Mouse (Mus musculus) A20 (cell line): ENCODE results near the gene Hunk.

Source experiments
- DNase-seq: peaks from one replicate; pipeline ENCODE4 v3.0.0-alpha.2; 2011; ENCODE audit warnings: low read depth, low spot score

Hunk gene

DNA sequence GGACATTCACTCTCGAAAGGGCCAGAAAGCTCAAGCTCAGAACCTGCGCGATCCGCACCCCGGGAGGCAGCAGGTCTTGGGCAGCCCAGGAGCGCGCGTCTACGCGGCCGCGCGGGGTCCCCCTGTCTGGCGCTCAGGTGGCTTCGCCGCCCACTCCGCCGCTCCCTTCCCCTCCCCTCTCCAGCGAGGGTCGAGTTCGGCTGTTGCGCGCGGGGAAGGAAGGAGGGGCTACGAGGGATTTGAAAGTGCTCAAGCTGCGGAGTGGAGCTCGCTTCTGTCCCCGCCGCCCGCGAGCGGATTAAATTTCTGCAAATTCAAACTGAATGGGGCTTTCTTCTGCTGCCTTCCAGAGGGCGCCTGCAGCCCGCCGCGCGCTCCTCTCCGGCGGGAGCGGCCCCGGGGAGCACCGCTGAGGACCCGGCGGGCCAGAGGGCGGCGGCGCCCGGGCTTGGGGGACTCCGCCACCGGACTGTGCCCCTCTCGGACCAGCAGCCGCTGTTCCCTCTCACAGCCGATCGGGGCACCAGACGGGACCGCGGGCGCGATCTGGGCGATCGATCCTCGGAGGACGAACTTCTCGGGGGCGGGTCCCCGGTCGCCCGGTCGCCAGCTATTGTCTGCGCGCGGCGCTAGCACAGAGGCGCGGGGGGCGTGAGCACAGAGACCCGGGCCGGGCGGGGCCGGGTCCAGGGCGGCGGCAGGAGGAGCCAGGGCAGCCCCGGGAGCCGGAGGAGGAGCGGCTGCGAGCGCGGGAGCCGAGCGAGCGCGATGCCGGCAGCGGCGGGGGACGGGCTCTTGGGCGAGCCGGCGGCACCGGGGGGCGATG lies at the start of gene Hunk:
Hunk (plus strand) TSS at position 326 of the 826 bp plus-strand sequence.
- DNase-seq = no peak

DNA sequence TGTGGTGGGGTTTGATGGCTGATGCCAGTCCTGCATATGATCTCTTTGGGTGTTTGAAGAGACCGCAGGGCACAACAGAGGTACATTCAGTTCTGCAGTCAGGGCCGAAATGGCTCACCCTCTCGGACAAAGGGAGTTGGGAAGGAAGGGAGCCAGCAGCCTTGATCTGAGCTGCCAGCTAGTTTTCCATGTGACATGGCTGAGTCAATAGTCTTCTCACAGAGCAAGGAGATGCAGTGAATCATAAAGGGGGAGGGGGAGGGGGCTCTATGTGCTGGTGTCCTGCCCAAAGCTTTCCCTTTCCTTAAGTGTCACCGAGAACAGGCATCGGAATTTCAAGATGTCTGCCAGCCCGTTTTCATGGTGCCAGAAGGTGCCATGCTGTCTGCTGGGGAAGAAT lies 46.8 kb upstream of the Hunk start:
- DNase-seq = no peak

DNA sequence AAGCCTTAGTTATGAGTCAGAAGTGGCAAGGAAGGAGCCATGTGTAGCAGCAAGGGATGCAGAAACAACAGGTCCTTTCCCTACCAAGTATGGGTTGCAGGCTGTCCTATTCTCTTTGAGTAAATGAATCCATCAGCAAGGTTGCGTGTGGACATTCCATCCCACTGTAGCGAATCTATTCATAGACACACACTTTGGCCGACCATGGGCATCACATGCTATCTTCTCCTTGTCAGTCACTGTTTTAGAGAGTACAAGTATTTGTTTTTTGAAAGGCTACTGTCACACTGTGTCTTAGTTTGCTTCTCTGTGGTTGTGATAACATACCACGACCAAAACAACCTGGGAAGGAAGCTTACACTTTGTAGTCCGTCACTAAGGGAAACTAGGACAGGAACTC lies 44.7 kb upstream of the Hunk start:
- no peak for DNase-seq

DNA sequence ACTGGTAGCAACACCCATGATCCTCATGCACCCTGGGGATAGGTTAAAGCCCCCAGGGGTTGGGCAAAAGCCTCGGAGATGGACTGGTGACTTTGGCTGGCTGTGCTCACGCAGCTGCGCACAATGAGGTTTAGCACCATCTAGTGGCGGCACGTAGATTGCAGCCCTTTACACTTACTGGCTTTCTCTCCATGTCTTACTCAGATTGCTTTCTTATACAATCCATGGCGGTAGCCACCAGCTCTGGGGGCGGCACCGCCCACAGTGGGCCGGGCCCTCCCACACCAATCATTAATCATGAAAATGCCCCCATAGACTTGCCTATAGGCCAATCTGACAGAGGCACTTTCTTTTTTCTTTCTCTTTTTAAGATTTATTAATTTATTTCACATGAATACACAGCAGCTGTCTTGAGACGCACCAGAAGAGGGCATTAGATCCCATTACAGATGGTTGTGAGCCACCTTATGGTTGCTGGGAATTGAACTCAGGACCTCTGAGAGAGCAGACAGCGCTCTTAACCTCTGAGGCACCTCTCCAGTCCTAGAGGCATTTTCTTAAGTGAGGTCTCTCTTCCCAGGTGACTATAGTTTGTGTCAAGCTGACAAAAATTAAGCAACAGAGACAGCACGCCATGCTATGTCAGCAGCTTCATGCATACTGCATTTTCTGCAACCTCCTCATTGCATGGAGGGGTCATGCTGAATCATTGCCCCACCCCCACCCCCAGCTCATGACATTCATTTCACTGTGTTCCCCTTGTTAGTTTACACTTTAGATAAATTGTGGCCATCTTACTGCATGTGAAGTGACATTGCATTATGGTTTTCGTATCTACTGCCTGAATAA lies 35.9 kb upstream of the Hunk start:
- DNase-seq = peak; percentile 67

DNA sequence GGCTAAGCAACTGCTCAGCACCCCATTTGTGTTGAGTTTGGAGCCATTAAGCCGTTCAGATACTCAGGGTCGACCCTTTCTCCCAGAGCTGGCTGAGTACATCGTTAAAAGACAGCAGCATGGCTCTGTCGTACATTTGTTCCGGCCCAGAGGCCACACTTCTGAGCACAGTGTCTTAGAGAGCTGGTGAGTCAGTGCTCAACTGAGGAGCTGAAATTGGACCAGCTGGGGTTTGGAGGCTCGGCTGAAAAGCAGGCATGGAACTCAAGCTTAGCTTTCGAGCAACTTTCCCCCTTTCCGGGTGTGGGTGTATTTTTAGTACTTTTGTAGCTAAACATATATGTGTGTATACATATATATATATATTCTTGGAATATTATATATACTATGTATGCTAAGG lies 34.1 kb upstream of the Hunk start:
- DNase-seq = no peak

DNA sequence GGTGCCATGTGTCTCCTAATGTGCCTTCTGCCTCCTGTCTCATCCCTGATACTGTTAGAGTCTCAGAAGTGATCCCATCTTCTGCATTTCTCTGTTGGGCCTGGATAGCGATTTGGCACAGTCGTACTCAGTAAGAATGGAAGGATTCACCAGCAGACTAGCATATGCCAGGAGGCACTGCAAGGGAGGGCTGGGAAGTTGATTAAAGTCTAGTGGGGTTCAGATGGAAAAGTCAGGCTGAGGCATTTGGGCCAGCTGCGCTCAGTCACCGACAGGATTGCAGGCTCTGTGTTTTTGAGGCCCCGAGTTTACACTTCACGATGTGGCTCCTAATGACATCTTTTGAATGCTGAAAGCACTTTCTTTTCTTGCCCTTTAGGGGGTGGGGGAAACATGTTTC lies 33.1 kb upstream of the Hunk start:
- DNase-seq = no peak

DNA sequence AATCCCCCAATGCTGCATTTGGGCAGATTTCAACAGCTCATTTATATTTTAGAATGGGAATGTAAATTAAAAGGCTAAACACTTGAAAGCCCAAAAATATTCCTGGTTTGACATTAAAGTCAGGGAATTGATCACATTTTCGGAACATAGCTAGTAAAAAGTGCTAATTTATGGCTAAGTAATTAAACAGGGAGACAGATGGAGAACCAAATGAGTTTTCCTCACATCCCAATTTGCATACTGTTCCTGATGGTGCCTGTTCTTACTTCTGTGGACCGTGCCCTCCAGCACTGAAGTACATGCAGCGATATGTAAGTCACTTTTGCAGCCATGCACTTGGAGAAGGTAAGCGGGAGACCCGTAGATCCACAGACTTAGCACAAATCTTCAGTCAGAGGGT lies 32.7 kb upstream of the Hunk start:
- no peak for DNase-seq

DNA sequence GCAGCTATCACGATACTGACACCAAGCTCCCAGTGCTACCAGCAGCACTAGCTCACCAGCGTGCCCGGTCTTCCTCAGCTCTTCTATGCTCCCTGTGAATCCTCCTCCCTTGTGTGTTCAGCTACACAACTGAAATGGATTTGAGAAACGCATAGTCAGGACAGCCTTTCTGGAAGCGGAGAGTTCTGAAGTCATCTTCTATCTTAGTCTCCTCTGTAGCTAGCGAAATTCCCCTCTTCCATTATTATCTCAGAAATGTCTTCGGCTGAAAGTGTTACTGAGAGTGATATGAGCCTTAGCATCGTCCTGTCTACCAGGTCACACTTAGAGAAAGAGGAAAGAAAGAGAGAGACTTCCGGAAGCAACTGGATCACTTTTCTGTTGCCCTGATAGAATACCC lies 26.5 kb upstream of the Hunk start:
- DNase-seq = no peak

DNA sequence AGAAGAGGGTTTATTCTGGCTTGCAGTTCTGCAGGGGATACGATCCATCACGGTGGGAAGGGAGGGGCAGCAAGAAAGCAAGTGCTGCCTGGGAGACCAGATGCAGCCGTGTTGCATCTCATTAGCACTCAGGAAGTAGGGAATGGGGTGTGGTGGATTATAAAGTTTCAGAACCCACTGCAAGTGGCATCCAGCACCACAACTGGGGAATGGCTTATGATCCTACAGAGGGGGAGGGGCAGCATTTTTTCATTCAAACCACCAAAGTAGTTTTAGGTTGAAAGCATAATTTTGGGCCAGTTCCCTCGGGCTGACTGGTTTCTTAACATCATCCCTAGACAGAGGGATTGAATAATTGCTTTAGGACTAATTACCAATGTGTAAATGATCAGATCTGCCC lies 26.1 kb upstream of the Hunk start:
- DNase-seq = no peak

DNA sequence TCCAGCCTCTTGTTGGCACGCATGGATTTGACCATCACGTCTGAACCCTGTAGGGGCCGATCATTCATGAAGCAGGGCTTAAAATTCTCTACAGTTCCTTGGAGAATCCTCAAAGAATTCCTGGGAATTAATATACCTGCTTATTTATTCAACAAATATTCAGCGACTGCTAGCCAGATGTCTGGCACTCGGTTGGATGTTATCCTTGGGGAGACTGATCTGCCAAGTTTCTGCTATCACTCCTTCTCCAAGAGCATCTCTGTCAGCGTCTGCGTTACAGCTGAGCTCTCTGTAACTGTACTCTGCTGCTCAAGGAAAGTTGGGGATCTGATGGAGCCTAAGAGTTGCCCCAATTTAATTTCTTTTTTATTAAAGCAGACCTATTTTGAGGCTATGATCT lies 25.5 kb upstream of the Hunk start:
- DNase-seq = no peak

DNA sequence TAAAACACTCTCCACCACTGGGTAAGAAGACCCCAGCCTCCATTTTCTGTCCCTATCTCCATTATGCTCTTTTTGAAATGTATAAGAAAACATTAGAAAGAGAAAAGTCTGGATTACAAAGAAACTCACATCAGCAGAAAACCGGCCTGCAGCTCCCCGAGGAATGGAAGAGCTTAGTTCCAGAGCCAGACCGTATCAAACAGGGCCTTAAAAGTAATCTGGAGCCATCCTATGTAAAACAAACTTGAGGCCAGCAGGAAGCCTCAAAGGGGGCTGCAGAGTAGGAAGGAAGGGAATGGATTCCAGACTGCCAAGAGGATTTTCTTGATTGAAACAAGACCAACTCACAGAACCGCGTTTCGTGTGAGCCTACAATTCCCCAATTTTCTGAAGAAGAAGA lies 22.9 kb upstream of the Hunk start:
- no peak for DNase-seq

DNA sequence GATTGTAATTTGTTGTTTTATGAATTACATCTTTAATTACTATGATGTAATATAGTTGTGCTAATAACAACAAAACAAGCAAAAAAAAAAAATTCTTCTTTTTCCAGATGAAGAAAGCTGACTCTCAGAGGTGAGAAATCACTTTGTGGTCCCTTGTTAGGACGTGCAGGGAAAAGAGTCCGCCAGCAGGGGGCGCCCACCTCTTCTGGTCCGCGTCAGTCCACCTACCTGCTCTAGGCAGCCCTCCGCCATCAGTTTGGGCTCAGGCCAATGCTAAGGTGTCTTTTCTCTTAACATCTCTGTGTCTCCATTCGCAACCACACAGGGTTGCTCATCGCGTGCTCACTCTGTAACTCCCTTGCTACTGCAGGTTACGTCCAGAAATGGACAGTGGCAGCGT lies 5.9 kb upstream of the Hunk start:
- peak; percentile 65 for DNase-seq

DNA sequence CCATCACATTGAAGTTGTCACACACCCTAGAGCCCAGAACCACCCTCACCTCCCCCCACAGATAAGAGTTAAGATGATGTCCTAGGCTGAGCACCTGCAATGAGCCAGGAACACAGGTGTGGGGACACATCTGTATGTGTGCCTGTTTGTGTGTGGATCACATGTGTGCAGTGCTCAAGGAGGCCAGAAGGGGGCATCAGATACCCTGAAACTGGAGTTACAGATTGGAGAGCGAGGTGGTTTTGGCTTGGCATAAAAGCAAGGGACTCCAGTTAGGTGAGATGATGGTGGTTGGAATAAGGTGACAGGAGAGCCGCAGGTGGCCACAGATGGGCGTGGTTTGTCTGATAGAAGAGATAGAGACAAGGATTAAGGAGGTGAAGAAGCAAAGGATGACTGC lies 4.2 kb upstream of the Hunk start:
- peak; percentile 24 for DNase-seq

DNA sequence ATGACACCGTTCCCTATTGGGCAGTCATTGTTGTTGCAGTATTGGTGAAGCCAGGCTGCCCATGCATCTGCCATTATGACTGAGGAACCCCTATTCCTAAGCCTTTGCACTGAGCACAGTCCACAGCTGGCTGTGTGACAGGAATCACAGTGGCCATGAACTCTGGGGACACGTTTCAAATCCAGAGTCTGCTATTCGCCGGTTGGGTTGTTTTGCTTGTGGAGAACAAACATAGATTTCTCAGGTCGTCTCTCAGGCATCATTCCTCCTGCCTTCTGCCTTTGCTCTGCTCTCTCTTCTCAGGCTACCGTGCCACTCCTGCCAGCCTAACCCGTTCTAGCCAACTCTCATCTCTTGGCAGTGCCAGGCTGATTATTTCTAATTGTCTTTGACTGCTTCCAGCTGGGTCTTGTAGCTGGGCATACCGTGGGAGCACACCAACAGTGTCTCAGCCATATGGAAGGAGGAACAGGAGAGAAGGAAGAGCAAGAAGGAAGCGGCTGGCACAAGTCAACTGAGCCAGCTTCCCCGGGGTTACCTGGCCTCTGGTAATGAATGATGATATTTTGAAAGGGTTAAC lies 3.0 kb upstream of the Hunk start:
- no peak for DNase-seq

DNA sequence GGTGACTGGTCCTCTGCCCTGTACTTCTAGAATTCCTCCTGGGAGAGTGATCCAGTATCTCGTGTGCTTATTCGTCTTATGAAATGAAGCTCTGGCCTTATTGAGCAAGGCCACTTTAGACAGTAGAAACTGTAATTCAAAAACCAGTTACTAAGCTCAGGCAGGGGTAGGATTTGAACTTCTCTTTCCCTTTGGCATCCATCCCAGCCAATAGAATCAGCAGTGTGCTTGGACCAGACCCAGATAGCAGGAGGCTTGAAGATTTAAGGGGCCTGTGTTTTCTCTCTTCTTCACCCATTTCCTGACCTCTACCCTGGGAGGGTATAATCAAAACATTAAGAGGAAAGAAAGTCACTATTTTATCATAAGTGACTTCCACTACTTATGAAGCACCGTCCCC lies 1.8 kb upstream of the Hunk start:
- DNase-seq = no peak

DNA sequence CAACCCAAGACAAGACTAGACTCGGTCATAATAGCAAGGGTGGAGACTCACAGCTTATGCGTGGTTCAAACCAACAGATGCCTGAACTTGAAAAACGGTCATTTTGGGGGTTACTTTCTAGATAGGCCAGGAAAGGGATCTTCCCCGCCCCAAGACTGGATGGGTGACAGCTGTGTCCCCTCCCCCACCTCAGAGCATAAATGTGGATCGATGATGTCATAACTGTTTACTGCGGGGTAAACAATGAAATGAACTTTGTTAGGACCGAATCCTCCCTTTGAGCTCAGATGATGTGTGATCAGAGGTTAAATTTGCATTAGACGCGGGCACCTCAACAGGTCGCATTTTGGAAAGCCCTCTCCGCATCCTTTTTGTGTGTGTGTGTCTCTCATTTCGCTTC lies 967 bp upstream of the Hunk start:
- DNase-seq = no peak

DNA sequence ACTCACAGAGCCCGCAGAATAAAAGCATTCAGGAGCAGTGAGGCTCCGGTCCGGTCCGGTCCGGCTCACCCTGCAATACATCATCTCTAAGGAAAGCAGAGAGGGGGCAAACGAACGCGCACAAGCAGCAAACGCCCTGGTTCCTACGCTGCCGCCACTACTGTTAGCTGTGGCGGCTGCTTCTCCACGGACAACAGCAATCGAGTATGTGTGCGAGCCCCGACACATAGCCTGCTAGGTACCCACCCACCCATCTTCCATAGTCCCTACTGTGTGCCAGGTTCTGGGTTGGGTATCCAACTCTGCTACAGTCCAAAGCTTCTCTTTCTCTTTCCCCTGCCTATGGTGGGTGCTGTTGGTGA lies 506 bp upstream of the Hunk start:
- no peak for DNase-seq

DNA sequence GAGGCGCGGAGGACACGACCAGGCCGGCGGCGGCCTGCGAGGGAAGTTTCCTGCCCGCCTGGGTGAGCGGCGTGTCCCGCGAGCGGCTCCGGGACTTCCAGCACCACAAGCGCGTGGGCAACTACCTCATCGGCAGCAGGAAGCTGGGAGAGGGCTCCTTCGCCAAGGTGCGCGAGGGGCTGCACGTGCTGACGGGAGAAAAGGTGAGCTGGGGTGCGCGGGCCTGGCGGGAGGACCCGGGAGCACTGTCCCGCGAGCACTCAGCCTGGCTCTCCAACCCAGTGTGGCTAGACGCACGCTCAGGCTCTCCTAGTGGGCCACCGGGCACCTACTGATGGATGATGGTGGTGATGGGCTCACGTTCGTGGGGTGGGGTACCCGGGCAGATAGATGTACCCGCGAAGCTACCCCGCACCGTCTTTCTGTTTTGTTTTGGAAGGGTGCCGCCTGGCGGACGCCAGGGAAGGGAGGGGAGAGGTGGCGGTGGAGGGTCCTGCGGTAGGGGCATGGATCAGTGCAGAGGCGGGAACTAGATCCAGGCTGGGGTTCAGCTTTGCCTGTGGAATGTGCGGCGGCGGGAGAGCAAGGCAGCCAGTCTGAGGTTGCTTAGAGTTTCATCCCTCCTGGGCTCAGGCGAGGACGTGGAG lies 824 bp downstream of the Hunk start:
- no peak for DNase-seq

DNA sequence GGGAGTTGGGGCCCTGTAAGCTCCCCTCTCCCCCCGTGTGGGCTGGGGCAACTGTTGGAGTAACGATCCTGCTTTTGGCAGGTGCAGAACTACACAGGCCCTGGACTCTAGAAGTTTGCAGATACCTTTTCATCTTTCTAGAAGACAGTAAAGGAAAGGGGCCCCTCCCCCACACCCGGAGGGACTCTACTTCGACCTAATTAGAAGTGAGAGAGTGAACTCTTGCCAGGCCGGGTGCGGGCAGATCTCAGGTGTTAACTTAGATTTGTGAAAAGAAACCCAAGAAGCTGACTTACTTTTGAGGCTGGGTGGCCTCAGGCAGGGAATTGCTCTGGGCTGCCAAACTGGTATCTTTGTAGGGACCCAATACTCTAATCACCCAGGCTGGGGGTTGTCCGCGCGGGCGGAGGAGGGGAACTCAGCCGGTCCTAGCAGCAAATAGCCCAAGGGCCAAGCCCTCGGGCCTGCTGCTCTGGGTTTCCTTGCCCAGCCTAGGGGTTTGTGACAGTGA lies 1.4 kb downstream of the Hunk start:
- no peak for DNase-seq

DNA sequence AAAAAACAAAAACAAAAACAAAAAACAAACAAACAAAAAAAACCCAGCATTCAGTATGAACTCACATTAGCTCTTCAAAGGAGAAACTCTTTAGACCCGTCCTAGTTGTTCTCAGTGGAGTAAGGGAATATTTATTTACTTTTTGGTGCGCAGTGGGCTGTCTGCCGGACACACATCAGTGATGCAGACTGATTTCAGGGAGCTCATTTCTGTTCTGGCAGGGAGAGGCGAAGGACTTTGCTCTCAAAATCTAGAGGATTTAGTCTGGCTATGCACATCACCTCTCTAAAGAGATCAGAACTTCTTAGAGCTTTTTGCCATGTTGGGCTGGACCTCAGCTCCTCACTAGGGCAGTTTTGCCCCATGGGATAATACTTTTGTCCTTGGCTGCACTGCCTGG lies 2.1 kb downstream of the Hunk start:
- no peak for DNase-seq

DNA sequence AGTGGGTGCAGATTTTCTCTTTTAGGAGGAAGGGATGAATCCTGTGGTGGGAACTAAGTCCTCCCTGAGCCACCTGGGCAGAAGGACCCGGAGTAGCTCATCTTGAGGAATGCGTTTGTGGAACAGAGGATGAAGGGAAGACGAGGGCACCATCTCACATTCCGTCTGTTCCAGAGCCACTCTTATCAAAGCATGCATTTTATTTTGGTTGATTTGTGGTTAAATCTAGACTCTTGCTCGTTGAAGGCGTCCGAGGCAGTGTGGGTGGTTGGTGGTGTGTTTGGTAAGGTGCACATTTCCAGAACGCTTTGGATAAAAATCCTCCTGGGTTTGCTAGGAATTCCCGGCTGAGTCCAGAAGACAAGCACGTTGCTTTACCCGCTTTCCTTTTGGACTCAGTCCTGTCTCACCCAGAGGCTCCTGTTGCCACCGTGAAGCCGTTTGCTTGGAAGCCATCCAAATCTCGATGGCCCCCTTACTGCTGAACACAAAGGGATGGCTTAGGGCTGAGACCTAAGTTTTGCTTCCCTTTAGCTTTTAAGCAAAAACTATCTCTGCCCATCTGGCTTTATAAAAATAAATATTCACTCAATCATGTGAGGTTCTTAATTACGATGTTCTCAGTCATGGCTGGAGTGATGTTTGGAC lies 3.4 kb downstream of the Hunk start:
- no peak for DNase-seq

DNA sequence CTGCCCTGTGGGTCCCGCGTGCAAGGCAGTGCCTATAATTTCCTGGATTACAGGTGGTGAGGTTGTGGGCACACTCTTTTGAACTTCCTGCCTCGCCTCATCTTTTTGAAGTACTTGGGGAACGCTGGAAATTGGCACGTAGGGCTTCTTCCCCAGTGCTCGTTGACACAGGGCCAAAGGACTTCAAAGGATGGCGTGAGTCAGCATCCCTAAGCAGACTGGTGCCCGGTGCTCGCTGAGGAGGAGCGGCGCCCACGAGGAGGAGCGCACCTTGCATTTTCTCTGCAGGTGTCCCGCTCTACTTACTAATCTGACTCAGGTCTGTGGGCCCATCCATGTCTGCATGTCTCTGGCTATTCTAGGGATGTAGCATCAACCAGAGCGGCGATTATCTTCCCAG lies 4.9 kb downstream of the Hunk start:
- DNase-seq = no peak
